Mouse (Mus musculus) frontal cortex, postnatal 25 days (tissue): ENCODE measurements around the gene Nsl1.
"Not testable (repeated sequence)": the region's sequence is repeated elsewhere in the genome, so short reads cannot be mapped to it uniquely, and the experiment has no call there.

Experiments
- DNase-seq, 2 experiments: peaks; one replicate each; pipeline ENCODE4 v3.0.0; 2022; ENCODE audit warnings: low spot score in 2 of 2

Gene Nsl1

DNA sequence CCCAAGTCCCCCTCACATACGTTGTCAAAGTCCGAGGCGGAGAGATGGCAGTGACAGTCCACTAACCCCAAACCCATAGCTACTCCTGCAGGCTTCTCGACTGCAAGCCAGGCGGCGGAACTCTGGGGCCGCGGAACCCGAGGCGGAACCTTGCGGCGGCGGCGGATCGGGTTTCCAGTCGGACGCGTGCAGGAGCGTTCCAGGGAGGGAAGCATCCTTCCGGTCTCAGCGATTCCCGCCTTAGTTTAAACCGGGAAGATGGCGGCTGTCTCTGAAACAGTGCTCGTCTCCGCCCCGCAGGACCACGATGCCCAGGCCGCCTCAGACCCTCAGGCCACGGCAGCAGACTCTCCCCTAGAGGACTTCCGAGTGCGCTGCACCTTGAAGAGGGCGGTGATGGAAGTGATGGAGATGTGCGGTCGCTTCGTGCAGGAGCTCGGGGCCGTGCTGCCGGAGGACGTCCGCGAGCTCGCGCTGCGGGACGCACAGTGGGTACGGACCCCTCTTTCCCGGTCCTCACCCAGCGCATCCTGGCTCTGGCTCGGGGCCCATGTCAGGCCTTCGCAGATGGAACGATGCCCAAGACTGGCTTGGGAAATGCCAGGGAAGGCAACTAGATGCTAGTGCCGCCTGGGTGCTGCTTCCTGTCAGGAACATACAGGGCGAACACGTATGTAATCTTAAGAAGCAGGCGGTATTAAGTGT lies at the start of gene Nsl1, which contains the start of gene Tatdn3:
TSS of gene Nsl1 (plus strand) at position 232 of the 705 bp plus-strand sequence.
TSS of gene Tatdn3 (minus strand) at position 152 of the 705 bp plus-strand sequence.
- DNase-seq: peak; percentile 89 to 94

DNA sequence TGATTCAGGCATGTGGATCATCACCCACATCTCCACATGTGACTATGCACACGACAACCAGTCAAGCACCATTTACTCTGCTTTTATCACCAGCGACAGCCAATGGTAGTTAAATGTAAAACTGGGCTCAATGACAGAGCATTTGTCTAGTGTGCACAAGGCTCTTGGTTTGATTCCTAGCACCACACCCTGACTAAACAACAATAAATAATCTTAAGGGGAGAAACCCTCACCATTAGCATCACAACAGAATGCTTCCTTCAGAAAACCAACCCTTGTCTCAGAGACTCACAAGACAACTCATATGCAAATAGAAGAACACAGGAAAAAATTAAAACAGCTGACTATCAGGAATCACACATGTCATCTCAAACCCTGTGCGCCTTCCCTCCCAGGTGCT lies 48.5 kb upstream of the Nsl1 start:
- DNase-seq: no peak

DNA sequence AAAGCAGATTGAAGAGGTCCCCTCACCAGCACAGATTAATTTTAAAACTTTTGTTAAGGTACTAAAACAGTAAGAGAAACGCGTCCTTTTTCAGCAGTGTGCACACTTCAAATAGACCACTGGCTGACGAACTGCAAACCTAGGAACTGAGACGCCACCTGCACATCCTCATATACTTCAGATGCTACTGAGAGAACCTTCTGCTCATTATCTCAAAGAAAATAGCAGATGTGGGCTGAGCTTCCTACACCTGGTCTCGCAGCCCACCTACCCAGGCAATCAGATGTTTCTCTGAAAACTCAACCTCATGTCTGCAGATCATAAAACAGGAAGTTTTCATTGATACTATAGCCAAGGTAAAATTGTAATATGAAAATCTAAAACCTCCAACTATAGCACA lies 43.0 kb upstream of the Nsl1 start:
- no peak for DNase-seq

DNA sequence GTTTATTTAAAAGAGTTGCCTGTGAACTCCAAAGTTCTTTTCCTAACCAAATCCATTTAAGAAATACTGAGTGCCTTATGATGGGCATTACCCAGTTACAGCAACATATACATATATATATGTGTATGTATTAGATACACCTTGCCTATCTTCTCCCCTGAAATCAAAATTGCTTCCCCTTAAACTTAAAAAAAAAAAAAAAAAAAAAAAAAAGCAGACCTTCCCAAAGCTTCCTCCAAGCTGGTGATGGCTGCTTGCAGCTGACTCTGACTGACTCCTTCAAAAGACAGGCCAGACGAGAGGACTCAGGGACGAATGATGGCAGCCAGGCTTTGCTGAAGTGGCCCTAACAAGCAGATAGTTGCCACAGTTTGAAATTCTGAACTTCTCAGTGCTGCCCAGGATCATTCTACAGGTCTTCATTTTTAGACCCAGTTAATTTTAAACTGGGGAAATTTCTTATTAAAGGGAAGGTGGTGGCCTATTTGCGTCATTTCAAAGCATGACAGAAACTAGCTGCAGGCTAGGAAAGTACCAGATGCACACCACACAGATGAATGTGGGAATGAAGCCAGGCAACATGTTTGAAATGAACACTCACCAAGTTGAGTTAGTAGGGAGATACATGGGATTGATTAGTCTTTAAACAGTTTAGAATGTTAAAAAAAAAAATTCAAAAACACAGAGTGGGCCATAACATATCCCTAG lies 42.4 kb upstream of the Nsl1 start:
- no peak for DNase-seq

DNA sequence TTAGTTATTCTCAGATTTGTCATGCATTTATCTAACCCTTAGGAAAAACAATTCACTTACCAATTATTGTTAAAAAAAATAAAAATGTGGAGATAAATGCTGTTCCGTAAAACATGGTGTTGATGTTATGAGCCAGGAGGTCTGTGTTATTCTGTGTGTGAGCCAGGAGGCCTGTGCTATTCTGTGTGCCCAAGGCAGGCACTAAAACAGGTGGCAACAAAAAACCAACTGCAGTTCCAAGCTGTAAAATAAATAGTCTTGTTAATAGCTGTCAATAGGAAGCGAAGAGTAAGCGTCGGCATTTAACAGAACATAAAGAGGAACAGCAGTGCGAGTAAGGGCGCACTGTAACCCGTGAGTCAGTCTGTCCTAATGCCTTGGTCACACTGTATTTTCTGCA lies 41.8 kb upstream of the Nsl1 start:
- no peak for DNase-seq

DNA sequence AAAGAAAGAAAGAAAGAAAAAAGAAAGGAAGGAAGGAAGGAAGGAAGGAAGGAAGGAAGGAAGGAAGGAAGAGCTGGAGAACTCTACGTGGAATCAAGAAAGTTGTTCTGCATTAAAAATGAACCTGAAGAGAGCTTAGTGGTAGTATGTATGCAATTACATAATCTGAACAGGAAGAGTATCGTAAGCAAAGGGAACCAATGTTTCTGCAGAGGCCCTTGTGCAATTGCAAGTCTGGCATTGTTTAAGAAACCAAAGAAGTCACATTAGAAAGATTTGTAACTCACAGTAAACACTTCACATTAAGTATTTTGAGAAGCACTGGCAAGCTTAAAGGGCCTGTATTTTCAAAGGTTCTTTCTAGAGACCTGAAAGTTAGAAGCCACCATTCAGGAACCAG lies 39.7 kb upstream of the Nsl1 start:
- DNase-seq: no peak

DNA sequence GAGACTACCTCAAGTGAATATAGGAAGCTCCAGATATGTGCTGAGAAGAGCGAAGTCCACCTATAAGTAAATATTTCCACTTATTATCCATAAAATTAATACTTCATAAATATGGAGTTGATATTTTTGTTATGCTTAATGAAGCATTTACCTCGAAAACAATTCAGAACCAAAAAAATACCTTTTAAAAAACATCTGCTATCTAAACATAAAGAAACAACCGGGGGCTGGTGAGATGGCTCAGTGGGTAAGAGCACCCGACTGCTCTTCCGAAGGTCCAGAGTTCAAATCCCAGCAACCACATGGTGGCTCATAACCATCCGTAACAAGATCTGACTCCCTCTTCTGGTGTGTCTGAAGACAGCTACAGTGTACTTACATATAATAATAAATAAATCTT lies 39.0 kb upstream of the Nsl1 start:
- not testable (repeated sequence) for DNase-seq

DNA sequence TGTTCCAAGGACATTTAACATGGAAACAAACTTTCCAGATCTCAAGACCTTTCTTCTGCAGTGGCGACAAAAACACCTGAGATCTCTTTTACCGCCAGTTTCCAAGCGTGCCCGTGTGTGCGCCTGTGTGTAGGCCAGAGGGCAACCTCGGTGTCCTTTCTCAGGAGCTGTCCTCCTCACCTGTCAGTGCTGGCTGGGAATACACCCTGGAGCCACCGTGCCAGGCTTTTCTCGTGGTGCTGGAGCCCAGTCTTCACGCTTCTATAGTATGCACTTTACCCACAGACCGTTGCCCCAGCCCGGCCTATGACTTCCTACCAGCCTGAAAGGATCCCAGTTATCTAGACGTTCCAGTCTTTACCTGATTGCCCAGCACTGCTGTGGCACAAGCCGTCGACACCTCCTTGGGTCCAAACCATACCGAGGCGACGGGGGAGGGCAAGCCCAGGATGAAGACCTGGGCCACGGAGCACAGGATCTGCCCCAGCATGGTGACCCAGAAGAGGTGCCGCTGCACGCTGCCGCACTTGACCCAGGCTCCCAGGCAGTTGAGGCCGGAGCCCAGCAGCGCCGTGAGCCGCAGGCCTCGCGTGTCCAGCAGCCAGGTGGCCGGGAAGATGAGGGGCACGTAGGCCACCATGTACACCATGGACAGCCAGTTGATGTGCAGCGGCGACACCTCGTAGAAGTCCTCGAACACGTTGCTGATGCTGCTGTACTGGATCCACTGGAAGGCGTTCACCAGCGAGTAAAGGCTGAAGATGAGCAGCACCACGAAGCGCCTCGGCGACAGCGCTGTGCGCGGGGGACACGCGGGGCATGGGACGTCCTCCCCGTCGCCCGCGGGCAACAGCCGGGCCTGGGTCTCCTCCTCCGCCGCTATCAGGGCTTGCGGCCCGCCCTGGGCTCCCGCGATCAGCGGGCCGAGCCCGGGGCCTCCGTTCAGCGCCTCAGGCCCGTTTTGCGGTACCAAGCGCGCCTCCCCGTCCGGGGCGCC lies 37.5 kb upstream of the Nsl1 start:
- DNase-seq: no peak

DNA sequence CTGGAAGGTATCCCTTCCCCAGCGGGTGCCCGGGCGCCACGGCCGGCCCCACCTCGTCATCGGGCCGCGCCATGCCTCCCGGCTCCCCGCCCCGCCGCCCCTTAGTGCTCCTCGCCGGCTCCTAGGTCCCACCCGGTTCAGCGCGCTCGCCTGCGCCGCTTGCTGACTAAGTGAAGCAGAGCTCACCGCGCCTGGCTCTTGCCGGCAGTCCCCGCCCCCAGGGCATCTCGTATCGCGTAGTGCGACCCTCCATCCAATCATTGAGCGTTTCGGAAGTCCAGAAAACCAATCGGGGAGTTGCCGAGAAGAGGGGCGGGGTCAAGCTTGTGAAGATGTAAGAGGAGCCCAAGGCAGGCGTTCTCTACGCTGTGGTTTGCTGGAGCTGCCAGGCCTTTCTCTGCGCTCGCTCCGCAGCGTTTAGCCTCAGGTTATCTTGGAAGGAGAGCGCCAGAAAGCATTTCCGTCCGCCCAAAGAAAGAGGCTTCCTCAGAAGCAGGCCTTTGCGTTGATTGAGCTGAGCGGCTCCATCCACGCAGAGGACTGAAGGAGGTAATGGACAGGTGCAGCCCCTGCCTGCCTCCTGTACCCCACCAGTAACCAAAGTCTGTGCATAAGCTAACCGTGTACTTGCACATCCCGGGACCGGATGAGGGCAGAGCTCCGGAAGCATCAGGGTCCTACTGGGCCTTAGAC lies 36.6 kb upstream of the Nsl1 start, which contains the start of gene Flvcr1:
TSS of gene Flvcr1 (minus strand) at position 138 of the 693 bp plus-strand sequence.
- peak; percentile 94 to 98 for DNase-seq

DNA sequence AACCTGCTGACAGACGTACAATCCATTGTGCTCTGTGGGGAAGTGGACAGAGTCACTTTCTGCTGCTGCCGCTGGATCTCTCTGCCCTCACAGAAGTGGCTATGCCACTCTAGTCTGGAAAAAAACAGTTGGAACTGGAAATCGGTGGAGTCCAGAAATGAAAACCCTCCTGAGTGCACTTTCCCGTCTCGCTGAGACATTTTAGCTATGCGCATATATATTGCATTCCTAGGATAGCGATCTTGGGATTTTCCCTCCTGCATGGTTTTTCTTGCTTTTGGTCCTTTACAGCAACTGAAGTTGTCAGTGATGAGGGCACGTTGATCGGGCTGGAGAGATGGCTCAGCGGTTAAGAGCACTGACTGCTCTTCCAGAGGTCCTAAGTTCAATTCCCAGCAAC lies 32.6 kb upstream of the Nsl1 start:
- no peak for DNase-seq

DNA sequence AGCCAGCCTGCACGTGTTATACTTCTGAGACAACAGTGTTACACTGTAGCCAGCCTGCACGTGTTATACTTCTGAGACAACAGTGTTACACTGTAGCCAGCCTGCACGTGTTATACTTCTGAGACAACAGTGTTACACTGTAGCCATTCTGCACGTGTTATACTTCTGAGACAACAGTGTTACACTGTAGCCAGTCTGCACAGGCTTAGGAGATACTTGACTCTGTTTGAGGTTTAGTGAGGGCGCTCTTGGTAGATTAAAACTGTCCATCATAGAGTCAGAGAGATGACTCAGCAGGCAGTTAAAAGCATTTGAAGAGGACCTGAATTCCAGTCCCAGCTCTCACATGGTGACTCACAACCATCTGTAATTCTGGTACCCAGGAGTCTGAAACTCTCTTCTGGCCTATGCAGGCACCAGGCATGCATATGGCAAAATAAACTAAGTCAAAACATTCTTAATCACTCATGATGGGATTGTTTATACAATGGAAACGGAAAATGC lies 31.8 kb upstream of the Nsl1 start:
- DNase-seq: not testable (repeated sequence)

DNA sequence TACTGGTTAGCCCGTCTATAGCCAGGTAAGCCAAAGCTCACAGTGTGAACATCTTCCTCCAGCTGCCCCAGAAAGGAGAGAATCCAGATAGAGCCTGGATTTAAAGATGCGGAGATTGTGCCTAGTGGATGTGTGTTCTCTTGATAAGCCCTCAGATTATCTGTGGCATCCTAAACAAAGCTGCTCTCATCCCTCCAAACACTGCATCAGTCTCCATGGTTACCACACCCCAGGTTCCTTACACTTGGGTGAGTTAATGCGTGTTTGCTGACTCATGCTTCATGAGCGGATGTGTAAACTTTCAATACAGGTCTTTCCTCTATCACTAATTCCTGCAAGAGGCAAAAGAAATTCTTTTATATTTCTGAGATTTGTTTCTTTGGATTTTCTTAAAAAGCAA lies 27.2 kb upstream of the Nsl1 start:
- DNase-seq: no peak

DNA sequence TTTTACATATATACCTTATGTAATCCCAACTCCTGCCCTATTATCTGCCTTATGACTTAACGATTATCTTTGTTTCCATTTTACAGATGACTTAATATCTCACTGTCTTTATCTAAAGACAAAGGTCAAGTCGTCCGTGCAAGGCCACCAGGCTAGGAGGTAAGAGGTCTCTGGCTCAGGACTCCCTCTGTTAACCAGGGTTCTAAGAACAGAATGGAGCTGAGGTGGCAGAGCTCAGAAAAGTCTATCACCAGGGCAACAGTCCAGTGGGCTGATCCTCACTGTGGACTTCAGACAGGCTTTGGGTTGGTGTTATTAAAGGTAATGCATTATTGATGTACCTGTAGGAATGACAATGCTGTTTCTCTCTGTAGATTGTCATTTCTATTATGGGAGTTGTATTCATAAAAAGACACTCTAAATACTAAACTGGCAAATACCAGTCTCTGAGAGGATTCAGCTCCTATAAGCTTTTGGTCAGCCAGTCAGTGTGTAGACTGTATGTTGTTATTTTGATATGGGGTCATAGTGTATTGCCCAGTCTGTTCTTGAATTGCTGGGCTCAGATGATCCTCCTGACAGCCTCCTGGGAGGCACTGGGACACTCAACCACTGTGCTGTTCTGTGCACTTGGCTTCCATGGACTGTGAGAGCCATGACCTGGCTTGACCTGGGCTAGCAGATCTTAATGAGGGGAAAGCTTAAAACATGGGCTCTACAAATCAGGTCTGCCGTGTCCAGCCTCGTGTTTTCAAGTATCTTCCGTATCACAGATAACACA lies 26.1 kb upstream of the Nsl1 start, which contains the start of gene Spata45:
TSS of gene Spata45 (plus strand) at position 86 of the 781 bp plus-strand sequence.
- DNase-seq: no peak

DNA sequence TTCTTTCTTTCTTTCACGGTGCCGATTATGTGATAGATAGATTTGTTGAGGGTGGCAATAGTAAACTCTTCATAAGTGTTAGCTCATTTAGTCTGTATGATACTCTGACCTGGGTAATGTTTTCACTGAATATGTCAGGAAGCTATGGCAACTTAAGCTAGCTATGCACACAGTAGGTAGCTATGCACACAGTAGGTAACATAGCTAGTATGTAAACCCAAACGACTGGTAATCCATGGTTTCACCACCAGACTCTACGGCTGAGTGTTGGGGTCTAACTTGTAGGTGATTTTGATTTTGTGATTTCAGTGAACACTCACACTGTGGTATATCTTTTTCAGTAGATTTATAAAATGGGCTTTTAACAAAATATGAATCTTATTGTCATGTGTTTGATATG lies 24.8 kb upstream of the Nsl1 start:
- DNase-seq: no peak

DNA sequence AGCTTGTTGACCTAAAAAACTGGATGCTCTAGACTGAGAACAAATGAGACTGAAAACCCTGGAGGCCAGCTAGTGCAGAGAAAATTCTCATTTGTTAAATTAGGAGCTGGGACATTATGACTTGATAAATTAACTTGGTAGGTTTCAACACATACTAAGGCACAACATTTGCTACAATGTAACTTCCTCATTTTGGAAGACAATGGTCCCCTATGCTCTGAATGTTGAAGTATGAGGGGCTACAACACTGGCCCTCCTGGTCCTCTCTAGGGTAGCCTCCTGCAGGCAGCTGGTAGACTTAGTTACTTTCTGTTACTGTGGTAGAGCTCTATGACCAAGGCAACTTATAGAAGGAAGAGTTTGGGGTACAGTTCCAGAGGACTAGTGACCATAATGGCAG lies 21.5 kb upstream of the Nsl1 start:
- no peak for DNase-seq

DNA sequence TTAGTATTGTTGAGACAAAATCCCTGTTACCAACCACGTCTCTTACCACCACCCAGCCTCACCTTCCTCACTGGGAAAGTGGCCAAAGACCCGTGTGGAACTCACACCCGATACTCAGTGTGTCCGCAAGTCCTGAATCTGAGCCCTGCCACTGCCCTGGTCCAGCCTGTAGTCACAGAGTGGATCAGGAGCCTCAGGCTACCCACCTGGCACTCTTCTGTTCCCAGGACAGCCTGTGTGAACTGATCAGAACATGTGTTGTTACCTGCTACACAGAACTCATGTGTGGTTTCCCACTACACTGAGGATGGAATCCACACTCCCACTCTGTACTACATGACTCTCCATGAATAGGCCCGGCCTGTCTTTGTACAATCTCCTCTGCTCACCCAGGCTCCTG lies 20.7 kb upstream of the Nsl1 start:
- no peak for DNase-seq

DNA sequence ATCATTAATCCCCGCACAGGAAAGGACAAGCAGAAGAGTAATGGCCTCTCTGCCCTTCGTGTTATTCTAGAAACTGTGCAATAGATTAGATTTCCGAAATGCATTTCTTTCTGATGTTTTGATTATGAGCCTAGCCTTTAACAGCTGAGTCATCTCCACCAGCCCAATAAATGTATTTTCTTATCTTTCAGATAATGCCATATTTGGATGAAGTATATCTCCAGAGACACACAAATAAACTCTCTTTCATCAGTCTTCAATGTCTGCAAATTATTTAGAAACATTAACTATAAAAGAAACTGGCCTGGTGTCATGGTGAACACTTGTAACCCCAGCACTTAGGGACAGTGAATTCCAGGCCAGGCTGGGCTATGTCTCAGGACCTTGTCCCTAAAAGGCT lies 20.1 kb upstream of the Nsl1 start:
- DNase-seq: no peak

DNA sequence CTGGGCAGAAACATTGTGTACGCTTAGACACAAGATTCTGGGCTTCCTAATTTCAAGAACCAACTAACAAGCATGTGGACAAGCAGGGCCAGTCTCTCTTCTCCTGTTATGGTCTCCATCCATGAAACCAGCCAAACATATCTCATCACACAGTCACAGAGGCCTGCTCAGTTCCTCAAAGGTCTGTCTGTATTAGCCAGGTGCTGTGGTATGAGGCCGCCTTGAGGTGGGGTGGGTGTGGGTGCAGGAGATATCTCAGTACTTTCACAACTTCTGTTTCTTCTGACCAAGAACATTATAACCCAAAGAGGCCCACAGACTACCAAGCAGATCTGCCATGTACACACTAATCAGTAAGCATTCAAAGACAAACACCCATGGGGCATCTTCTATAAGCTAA lies 17.5 kb upstream of the Nsl1 start:
- DNase-seq: no peak

DNA sequence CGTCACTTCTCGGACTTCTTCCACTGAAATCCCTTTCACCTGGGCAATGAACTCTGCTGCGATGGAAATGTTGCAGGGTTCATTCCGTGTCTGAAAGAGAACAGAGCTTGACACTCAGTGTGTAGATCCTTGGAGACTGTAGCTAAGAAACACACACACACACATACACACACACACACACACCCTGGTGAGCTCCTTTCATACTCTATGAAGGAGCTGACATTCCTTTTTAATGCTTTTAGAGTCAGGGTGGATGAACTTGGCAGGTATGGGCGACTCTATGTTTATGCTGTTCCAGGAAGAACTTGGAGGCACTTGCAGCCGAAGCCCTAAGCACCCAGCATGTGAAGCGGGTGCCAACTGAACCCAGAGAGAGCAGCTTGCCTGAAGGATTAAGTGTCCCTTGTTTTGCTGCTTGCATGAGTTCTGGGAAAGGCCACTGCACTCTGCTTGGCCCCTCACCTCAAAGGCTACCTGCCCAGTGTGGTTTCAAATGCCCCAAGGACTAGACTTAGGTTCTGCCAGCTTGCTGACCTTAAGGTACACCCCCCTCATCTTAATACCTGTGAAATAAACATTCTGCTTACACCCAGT lies 16.5 kb upstream of the Nsl1 start:
- DNase-seq: no peak

DNA sequence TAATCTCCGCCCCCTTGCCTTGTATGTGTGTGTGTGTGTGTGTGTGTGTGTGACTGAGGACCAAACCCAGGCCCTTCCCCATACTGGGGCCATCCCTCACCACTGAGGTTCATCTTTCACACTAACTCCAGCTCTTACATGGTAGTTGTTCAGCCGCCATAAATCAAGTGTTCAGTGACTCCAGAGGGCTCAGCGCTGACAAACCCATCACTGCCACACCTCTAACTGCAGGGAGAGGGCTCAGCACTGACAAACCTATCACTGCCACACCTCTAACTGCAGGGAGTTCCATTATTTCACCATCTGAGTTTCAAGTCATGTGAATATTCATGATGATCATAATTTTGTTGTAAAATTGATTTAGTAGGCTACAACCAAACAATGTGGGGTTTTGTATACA lies 9.3 kb upstream of the Nsl1 start:
- DNase-seq: no peak
